Mouse (Mus musculus) cerebellum, adult 2 months (tissue): ENCODE measurements around the gene Naa35.

ENCODE experiments used
- CTCF ChIP-seq: fragments of 200-500 bp; IDR thresholded peaks from 2 replicates; pipeline ENCODE4 v1.5.1; 2011; ENCODE audit warnings: low read depth, mild to moderate bottlenecking, control low read depth, low read length, moderate library complexity, borderline replicate concordance; ENCODE audit not compliant: insufficient read depth
- POLR2A ChIP-seq: fragments of 200-500 bp; IDR thresholded peaks from 2 replicates; pipeline ENCODE4 v1.6.1; 2011; ENCODE audit warnings: low read length, control low read depth, borderline replicate concordance; ENCODE audit not compliant: insufficient read depth

- TF ChIP-seq POLR2A (peak; percentile 45; the same call in 1 of the 2 replicates), CTCF (no peak)
Measured at GRCm38 (mm10) chr13:59648598-59648997, 63.5 kb downstream of the Naa35 start.
